Mouse (Mus musculus) heart, adult 2 months (tissue): ENCODE results near the gene Acsf3.

Experiments used
- CTCF ChIP-seq: fragments of 200-600 bp; IDR thresholded peaks from 2 replicates; pipeline ENCODE4 v1.8.1; 2022; ENCODE audit warnings: antibody characterized with exemption, mild to moderate bottlenecking, moderate library complexity
- EP300 ChIP-seq: fragments of 200-500 bp; IDR thresholded peaks from 2 replicates; pipeline ENCODE4 v1.6.1; 2011; ENCODE audit warnings: low read depth, low read length, control low read depth; ENCODE audit not compliant: insufficient read depth

GRCm38 (mm10) chr8:122779255-122779654 lies 4.0 kb downstream of the Acsf3 start:
- TF ChIP-seq CTCF = no peak
- TF ChIP-seq EP300 = no peak
